Mouse (Mus musculus): ENCODE data around the gene B3galt1.

DNA sequence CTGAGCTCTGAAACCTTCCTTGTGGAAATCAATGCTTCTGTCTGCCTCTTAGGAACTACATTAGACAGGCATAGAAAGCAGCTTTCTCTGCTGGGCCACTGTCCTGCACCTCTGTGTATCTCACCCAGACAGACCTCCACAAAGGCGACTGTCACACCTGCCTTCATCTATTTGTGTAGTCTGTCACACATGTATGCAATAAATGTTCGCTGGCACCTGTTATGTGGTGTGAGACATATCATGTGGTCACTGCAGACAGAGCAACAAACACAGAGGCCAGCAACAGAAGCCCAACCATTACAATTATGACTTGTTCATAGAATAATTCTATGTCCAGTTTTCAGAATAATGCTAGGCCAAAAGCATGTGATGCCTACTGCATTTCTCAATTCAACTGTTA lies 575.4 kb downstream of the B3galt1 start:
- TF ChIP-seq TCF12 (IDR thresholded peaks at IDR 0.05; ENCODE audit: insufficient read depth, poor library complexity, severe bottlenecking) (no peak), POLR2A (IDR thresholded peaks at IDR 0.05; ENCODE audit: insufficient read length, low read depth) (no peak)
